Mouse (Mus musculus) hematopoietic multipotent progenitor cell, adult 10-12 weeks (in vitro differentiated cells): ENCODE measurements around the gene Cox4i2. TPM values are rescaled to one million over a fixed set of nuclear protein-coding genes. Genes with fewer than 3 reads are reported as not detected.

Source experiments
- polyA plus RNA-seq: library from polyadenylated mRNA; stranded (reverse); fragments of >175 nt; gene quantifications from 2 replicates; pipeline ENCODE4 v1.2.3, GENCODE M21; 2012; ENCODE audit warnings: low replicate concordance

Gene Cox4i2
- polyA plus RNA-seq, result 0.21 and 0.42 TPM in 2 replicates

GRCm38 (mm10) chr2:152753944-152754711, at the start of gene Cox4i2:
Cox4i2 (plus strand) TSS chr2:152754173.

GRCm38 (mm10) chr2:152736090-152736601, 17.8 kb upstream of the Cox4i2 start, which contains the start of gene Id1:
Id1 (plus strand) TSS chr2:152736251.

Other genes starting within 250 kb of the Cox4i2 start
- gene Defb26, start 242.5 kb upstream of the Cox4i2 start, polyA plus RNA-seq, result not detected in 2 replicates
- gene Defb28, start 235.9 kb upstream of the Cox4i2 start, polyA plus RNA-seq, result not detected in 2 replicates
- gene Defb29, start 214.1 kb upstream of the Cox4i2 start, polyA plus RNA-seq, result not detected in 2 replicates
- not detected in 2 replicates for gene Gm17416, start 184.8 kb upstream of the Cox4i2 start, polyA plus RNA-seq
- gene Defb21, start 181.4 kb upstream of the Cox4i2 start, polyA plus RNA-seq, result not detected in 2 replicates
- not detected in 2 replicates for gene Defb19, start 173.9 kb upstream of the Cox4i2 start, polyA plus RNA-seq
- gene Defb45, start 154.8 kb upstream of the Cox4i2 start, polyA plus RNA-seq, result not detected in 2 replicates
- not detected in 2 replicates for gene Defb36, start 149.8 kb upstream of the Cox4i2 start, polyA plus RNA-seq
- gene Defb25, start 131.1 kb upstream of the Cox4i2 start, polyA plus RNA-seq, result not detected in 2 replicates
- 1.7 and 3.7 TPM in 2 replicates for gene Rem1, start 127.2 kb upstream of the Cox4i2 start, polyA plus RNA-seq
- gene H13, start 84.7 kb upstream of the Cox4i2 start, polyA plus RNA-seq, result 119 and 232 TPM in 2 replicates
- 0.93 and 3.1 TPM in 2 replicates for gene Mcts2, start 67.1 kb upstream of the Cox4i2 start, polyA plus RNA-seq
- gene Id1, start 17.9 kb upstream of the Cox4i2 start, polyA plus RNA-seq, result 5.5 and 8.9 TPM in 2 replicates
- gene Bcl2l1, start 77.6 kb downstream of the Cox4i2 start, polyA plus RNA-seq, result 56.7 and 71.1 TPM in 2 replicates
- gene Tpx2, start 93.8 kb downstream of the Cox4i2 start, polyA plus RNA-seq, result 1.4 and 4.4 TPM in 2 replicates
- gene Mylk2, start 157.2 kb downstream of the Cox4i2 start, polyA plus RNA-seq, result not detected in 2 replicates
- gene Foxs1, start 179.0 kb downstream of the Cox4i2 start, polyA plus RNA-seq, result 0.41 and 1.3 TPM in 2 replicates
- 0.03 TPM in 1 of 2 replicates, not detected in the other for gene Dusp15, start 197.5 kb downstream of the Cox4i2 start, polyA plus RNA-seq
- not detected in 2 replicates for gene Ttll9, start 208.3 kb downstream of the Cox4i2 start, polyA plus RNA-seq